Mouse (Mus musculus): ENCODE results near the gene Gm21943.
"Not testable (repeated sequence)": the region's sequence is repeated elsewhere in the genome, so short reads cannot be mapped to it uniquely, and the experiment has no call there.

Gene Gm21943

DNA sequence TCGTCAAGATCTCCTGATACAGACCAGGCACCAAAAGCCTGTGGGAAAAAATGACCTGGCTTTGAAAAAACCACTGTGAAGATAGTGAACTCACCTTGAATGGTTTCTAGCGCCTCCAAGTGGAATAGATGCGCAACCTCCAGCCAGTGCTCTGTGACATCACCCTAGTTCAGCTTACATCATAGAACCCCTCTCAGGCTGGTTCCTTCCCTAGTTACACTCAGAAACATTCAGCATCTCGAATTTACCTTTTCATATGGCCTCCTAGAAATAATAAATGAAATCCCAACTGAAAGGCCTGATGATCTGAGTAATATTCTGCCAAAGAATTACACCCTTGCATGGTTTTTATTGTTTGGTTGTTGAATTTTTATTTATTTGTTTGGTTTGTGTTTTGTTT is at the start of gene Gm21943:
Gene Gm21943 (minus strand): TSS at position 101 of the 400 bp plus-strand sequence.
- DNase-seq (ENCODE audit: low spot score in 2 of 2) = not testable (repeated sequence)

Data from urinary bladder, postnatal 36 days (tissue).